Mouse (Mus musculus) right cerebral cortex, adult 18-20 months (tissue): ENCODE measurements around the gene Lrrc8e.

Experiments used
- DNase-seq: peaks from one replicate; pipeline ENCODE4 v3.0.0; 2022; ENCODE audit warnings: mixed read lengths

The Lrrc8e gene

DNA sequence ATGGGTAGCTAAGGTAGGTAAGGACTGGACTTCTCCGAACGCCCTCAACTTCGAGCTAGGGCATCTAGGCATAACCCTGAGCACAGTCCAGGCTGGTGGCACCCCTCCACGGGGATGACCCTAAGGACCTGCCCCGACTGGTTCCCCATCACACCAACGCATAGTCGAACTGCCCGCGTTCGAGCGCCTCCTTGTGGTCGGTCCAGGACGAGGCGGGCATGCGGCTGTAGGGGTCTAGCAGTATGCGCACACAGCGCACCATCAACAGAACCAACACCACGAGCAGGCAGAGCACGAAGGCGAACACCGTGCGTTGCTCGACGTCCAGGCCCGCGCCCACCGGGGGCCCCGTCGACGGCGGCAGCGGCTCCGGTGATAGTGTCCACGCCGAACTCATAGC, 31.6 kb downstream of the Lrrc8e start:
- DNase-seq: peak; percentile 85

- no peak for DNase-seq
Observed at GRCm38 (mm10) chr8:4258678-4259077, 32.1 kb downstream of the Lrrc8e start.

- peak; percentile 96 for DNase-seq
Observed at GRCm38 (mm10) chr8:4259125-4259804, 32.6 kb downstream of the Lrrc8e start, which contains the start of gene Ctxn1. Gene Ctxn1 (minus strand): TSS chr8:4259274.

DNA sequence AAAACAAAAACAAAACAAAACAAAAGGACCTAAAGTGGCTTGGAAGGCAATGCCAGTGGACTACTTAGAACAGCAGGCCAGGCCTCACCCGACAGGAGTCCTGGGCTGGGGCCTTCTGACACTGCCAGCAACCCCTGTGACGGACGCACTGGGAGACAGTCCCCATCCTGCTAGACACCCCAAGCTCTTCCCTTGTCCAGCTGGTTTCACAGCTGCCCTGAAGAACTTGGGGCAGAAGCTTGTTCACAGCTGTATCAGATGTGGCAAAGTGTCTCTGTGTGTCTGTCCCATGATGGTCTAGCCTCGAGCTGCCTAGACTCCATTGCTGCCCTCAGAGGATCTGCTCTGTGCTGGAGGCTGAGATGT, 33.2 kb downstream of the Lrrc8e start:
- no peak for DNase-seq

DNA sequence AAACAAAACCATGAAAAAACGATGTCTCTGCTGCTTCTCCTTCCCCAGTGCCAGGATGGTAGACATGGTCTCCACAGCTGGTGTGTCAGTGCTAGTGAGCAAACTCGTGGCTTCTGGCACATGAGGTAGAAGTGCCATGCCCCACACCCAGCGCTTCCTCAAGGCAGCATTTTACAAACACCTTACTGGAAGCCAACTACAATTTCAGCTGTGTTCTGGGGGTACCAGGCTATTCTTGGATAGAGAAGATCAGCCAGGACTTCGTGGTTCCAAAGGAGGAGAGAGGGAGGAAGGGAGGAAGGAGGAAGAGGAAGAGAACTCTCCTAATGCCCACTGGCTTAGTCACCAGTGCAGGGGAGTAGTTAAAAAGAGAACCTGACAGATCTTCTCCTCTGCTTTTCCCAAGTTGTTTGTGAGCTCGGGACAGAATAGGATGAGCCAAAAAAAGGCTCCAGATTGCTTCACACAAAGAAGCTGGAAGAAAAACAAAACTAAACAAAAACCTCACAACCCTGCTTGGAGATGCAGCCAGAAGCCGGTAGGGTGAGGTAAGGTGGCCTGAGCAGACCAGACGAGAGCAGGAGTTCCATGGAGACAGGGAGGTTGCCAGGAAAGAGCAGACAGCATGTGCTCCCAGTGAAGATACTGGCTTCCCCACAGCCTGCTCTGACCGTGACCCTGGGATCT, 36.6 kb downstream of the Lrrc8e start:
- DNase-seq: peak; percentile 66

DNA sequence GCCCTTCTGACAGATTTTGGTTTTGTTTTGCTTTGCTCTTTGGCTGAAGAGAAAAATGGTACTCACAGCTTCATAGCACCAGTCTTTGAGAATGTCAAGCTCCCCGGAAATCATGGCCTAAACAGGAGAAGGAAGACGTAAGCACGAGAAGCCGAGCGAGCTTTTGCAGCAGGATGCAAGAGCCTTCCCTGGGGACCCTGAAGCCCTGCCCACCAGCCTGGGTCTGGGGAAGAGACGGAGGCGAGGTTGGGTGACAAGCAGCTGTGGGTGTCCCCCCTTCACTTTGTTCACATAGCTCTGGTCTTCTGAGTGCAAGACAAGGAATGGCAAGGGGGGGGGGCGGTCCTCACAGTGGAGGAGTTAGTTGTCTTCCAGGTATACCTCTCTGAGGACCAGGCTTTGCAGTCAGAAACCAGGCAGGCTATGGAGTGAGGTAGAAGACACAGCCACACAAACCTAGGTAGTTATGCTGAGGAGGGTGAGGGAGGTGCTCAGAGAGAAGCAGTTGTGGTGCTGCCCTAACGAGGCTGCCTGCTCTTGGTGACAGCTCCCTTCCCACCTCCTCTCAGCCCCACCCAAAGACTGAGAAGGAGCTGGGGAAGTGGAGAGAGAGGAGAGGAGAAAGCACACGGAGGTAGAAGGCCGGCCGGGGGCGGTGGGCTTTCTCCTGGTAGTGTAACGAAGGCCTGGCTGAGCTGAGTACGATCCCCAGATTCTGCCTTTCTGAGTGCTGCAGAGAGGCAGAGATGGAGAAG, 38.7 kb downstream of the Lrrc8e start:
- DNase-seq: no peak

- DNase-seq: no peak
Observed at GRCm38 (mm10) chr8:4267627-4268026, 41.0 kb downstream of the Lrrc8e start.

- DNase-seq: no peak
Observed at GRCm38 (mm10) chr8:4269609-4270008, 43.0 kb downstream of the Lrrc8e start.

- peak; percentile 98 for DNase-seq
Observed at GRCm38 (mm10) chr8:4275275-4276110, 48.9 kb downstream of the Lrrc8e start, which contains the start of gene Timm44. Gene Timm44 (minus strand): TSS chr8:4275913.

DNA sequence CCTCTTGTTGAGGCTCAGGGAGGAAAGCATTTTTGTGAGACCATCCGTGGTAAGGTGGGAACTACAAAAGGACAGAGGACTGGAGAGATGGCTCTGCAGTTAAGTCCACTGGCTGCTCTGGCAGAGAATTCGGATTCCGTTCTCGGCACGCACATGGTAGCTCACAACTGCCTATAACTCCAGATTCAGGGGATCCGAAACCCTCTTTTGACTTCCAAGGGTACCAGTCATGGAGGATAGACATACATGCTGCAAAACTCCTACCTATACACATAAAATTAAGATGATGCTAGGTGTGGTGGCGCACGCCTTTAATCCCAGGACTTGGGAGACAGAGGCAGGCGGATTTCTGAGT, 49.5 kb downstream of the Lrrc8e start:
- no peak for DNase-seq
